Mouse (Mus musculus): ENCODE data around the gene Lclat1. TPM values are rescaled to one million over a fixed set of nuclear protein-coding genes. Genes with fewer than 3 reads are reported as not detected.

Lclat1 gene
- polyA plus RNA-seq, 1 experiment = 27.2 TPM

- Histone ChIP-seq H3K27me3 (ENCODE audit: control insufficient read depth, insufficient read depth, insufficient read length) (no peaks in the 10 kb centered on the region), H3K79me2 (ENCODE audit: control insufficient read depth, insufficient read depth) (no peaks in the 10 kb centered on the region), H3ac (ENCODE audit: control insufficient read depth, insufficient read length) (no peak overlapping the region), H3K4me2 (ENCODE audit: low read depth) (no peak overlapping the region), H3K4me3 (no peak overlapping the region), H3K36me3 (ENCODE audit: control insufficient read depth, insufficient read depth) (no peaks in the 10 kb centered on the region)
- TF ChIP-seq TCF12 (IDR thresholded peaks at IDR 0.05; ENCODE audit: insufficient read depth, poor library complexity, severe bottlenecking) (no peak), E2F4 (IDR thresholded peaks at IDR 0.05; ENCODE audit: insufficient read depth) (no peak), REST (IDR thresholded peaks at IDR 0.05; ENCODE audit: insufficient read depth, insufficient read length) (no peak), POLR2AphosphoS2 (IDR thresholded peaks at IDR 0.05; ENCODE audit: insufficient read length, low read depth) (no peak), MYOG (IDR thresholded peaks at IDR 0.05; ENCODE audit: control insufficient read depth in 1 of 3, insufficient read depth in 1 of 3, insufficient read length in 2 of 3, low read depth in 2 of 3) (no peak)
Measured at GRCm38 (mm10) chr17:73091368-73091767, 16.4 kb upstream of the Lclat1 start.

DNA sequence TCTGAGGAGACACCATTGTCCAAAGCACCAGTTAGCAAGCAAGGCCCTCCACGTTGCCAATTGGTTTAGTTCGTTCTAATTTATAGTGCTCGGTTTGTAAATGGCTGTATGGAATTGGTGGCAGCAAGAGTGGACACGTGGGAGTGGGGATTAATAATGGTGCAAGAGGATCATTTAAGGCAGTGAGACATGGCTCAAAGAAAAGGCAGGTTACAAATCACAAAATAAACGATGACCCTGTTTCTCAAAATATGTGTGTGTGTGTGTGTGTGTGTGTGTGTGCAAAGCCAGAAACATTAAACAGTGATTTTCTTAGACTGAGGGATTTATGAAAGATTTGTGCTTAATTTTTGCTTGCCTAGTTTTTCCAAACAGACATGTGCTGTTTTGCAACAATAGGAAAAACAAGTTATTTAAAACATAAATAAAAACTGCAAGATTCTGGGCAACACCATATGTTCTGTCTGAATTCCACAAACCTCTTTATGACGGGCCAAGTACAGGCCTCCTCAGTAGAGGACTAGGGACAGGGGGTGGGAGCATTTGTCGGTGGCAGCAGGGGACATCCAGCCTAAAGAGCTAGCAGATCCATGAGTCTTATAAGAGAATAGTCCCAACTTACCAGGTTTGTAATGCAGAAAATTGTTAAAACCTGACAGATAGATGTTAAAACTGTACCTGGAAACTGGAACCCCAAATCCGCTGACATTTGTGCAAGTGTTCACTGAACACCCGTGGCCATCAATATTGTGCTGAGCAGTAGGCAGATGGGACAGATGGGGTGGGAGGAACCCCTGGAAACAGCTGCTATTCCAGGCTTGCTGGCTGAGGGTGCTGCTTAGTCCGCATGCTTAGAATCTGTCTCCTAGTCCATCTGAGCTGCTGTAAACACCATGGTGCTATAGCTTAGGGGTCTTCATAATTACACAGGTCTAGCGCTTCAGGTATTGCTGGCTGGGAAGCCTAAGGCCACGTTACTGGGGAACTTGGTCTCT, 15.4 kb upstream of the Lclat1 start:
- no peaks in the 10 kb centered on the region for H3K79me2 ChIP-seq (ENCODE audit: control insufficient read depth, insufficient read depth)
- no peaks in the 10 kb centered on the region for H3K27me3 ChIP-seq (ENCODE audit: control insufficient read depth, insufficient read depth, insufficient read length)
- no peak overlapping the region for H3K4me2 ChIP-seq (ENCODE audit: low read depth)
- no peak for TF ChIP-seq MAX (IDR thresholded peaks at IDR 0.05; ENCODE audit: low read depth)
- no peak for TF ChIP-seq TCF12 (IDR thresholded peaks at IDR 0.05; ENCODE audit: insufficient read depth, poor library complexity, severe bottlenecking)
- no peak for TF ChIP-seq USF1 (IDR thresholded peaks at IDR 0.05; ENCODE audit: low read depth)
- no peak for TF ChIP-seq MYOD1 (IDR thresholded peaks at IDR 0.05; ENCODE audit: control insufficient read depth in 1 of 3, insufficient read length in 2 of 3, low read depth in 2 of 3)
- TF ChIP-seq CEBPB (IDR thresholded peaks at IDR 0.05; ENCODE audit: insufficient read depth, poor library complexity, severe bottlenecking) = no peak
- TF ChIP-seq REST (IDR thresholded peaks at IDR 0.05; ENCODE audit: insufficient read depth, insufficient read length) = no peak
- no peak overlapping the region for H3ac ChIP-seq (ENCODE audit: control insufficient read depth, insufficient read length)
- H3K36me3 ChIP-seq (ENCODE audit: control insufficient read depth, insufficient read depth) = no peaks in the 10 kb centered on the region
- no peak overlapping the region for H3K4me3 ChIP-seq

- H3ac ChIP-seq (ENCODE audit: control insufficient read depth, insufficient read length) = no peak overlapping the region
- no peaks in the 10 kb centered on the region for H3K36me3 ChIP-seq (ENCODE audit: control insufficient read depth, insufficient read depth)
- H3K4me2 ChIP-seq (ENCODE audit: low read depth) = no peak overlapping the region
- no peaks in the 10 kb centered on the region for H3K79me2 ChIP-seq (ENCODE audit: control insufficient read depth, insufficient read depth)
- no peaks in the 10 kb centered on the region for H3K27me3 ChIP-seq (ENCODE audit: control insufficient read depth, insufficient read depth, insufficient read length)
- H3K4me3 ChIP-seq = no peak overlapping the region
- TF ChIP-seq MAX (IDR thresholded peaks at IDR 0.05; ENCODE audit: low read depth) = no peak
- TF ChIP-seq MYOD1 (IDR thresholded peaks at IDR 0.05; ENCODE audit: control insufficient read depth in 1 of 3, insufficient read length in 2 of 3, low read depth in 2 of 3) = no peak
- TF ChIP-seq MYOG (IDR thresholded peaks at IDR 0.05; ENCODE audit: control insufficient read depth in 1 of 3, insufficient read depth in 1 of 3, insufficient read length in 2 of 3, low read depth in 2 of 3) = no peak
- no peak for TF ChIP-seq USF1 (IDR thresholded peaks at IDR 0.05; ENCODE audit: low read depth)
- TF ChIP-seq REST (IDR thresholded peaks at IDR 0.05; ENCODE audit: insufficient read depth, insufficient read length) = no peak
- no peak for TF ChIP-seq E2F4 (IDR thresholded peaks at IDR 0.05; ENCODE audit: insufficient read depth)
- no peak for TF ChIP-seq TCF12 (IDR thresholded peaks at IDR 0.05; ENCODE audit: insufficient read depth, poor library complexity, severe bottlenecking)
- TF ChIP-seq CEBPB (IDR thresholded peaks at IDR 0.05; ENCODE audit: insufficient read depth, poor library complexity, severe bottlenecking) = no peak
- TF ChIP-seq TCF3 (IDR thresholded peaks at IDR 0.05; ENCODE audit: insufficient read length, low read depth) = no peak
- TF ChIP-seq SRF (IDR thresholded peaks at IDR 0.05; ENCODE audit: control insufficient read depth, insufficient read length, low read depth) = no peak
- TF ChIP-seq POLR2A (IDR thresholded peaks at IDR 0.05; ENCODE audit: insufficient read length, low read depth) = no peak
Measured at GRCm38 (mm10) chr17:73095070-73095469, 12.7 kb upstream of the Lclat1 start.

DNA sequence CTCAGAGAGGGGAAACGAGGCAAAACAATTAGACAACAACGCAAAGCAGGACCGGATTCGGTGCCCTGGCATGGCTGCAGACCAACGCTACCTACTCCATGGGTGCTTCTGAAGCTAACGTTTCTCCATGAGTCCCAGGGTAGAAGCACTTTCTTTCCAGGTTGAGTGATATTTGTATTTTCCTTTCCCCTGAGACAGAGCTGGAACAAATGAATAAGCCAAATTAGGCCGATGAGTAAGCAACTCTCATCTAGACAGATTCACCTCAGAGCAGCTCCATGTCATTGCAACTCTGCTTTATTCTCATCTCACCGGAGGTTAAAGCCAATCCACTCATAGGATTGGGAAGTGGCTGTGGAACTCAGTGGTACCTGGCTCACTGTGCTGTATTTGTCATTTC, 12.2 kb upstream of the Lclat1 start:
- H3K79me2 ChIP-seq (ENCODE audit: control insufficient read depth, insufficient read depth) = no peaks in the 10 kb centered on the region
- H3K36me3 ChIP-seq (ENCODE audit: control insufficient read depth, insufficient read depth) = no peaks in the 10 kb centered on the region
- H3K27me3 ChIP-seq (ENCODE audit: control insufficient read depth, insufficient read depth, insufficient read length) = no peaks in the 10 kb centered on the region
- H3K4me2 ChIP-seq (ENCODE audit: low read depth) = no peak overlapping the region
- H3ac ChIP-seq (ENCODE audit: control insufficient read depth, insufficient read length) = no peak overlapping the region
- H3K4me3 ChIP-seq = no peak overlapping the region
- no peak for TF ChIP-seq E2F4 (IDR thresholded peaks at IDR 0.05; ENCODE audit: insufficient read depth)
- no peak for TF ChIP-seq TCF12 (IDR thresholded peaks at IDR 0.05; ENCODE audit: insufficient read depth, poor library complexity, severe bottlenecking)
- TF ChIP-seq TCF3 (IDR thresholded peaks at IDR 0.05; ENCODE audit: insufficient read length, low read depth) = no peak
- TF ChIP-seq MYOG (IDR thresholded peaks at IDR 0.05; ENCODE audit: control insufficient read depth in 1 of 3, insufficient read depth in 1 of 3, insufficient read length in 2 of 3, low read depth in 2 of 3) = no peak
- no peak for TF ChIP-seq POLR2A (IDR thresholded peaks at IDR 0.05; ENCODE audit: insufficient read length, low read depth)
- TF ChIP-seq MYOD1 (IDR thresholded peaks at IDR 0.05; ENCODE audit: control insufficient read depth in 1 of 3, insufficient read length in 2 of 3, low read depth in 2 of 3) = no peak
- TF ChIP-seq CEBPB (IDR thresholded peaks at IDR 0.05; ENCODE audit: insufficient read depth, poor library complexity, severe bottlenecking) = no peak
- TF ChIP-seq MAX (IDR thresholded peaks at IDR 0.05; ENCODE audit: low read depth) = no peak
- TF ChIP-seq SRF (IDR thresholded peaks at IDR 0.05; ENCODE audit: control insufficient read depth, insufficient read length, low read depth) = no peak
- TF ChIP-seq POLR2AphosphoS2 (IDR thresholded peaks at IDR 0.05; ENCODE audit: insufficient read length, low read depth) = no peak
- no peak for TF ChIP-seq REST (IDR thresholded peaks at IDR 0.05; ENCODE audit: insufficient read depth, insufficient read length)
- no peak for TF ChIP-seq USF1 (IDR thresholded peaks at IDR 0.05; ENCODE audit: low read depth)
